Mouse (Mus musculus) bone marrow macrophage, adult 2 months (primary cell): ENCODE measurements around the gene Dscaml1.

ENCODE experiments used
- CTCF ChIP-seq: IDR thresholded peaks from 2 replicates; pipeline ENCODE4 v1.5.1; 2012; ENCODE audit warnings: low read depth, mild to moderate bottlenecking, low read length, moderate library complexity
- POLR2A ChIP-seq: IDR thresholded peaks from 2 replicates; pipeline ENCODE4 v1.6.1; 2012; ENCODE audit warnings: mild to moderate bottlenecking, low read depth, low read length, borderline replicate concordance

DNA sequence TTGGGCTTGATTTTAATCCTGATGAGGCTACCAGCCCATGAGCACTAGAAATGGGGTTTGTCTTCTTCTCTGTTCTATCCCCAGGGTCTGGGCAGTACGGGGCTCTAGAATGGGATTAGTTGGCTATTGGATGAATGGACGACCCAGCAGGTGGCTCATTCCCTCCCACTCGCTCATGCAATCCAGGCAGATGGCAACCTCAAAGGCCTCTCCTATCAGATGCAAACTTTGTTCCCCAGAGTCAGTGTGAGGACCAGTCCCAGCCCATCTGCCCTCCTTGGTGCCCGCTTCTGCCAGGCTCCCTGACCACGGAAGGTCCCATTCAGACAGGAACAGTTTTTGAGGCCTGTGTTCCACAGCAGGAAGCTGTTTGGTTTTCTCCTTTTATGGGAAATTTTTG, 123.4 kb downstream of the Dscaml1 start:
- TF ChIP-seq CTCF: no peak
- no peak for TF ChIP-seq POLR2A
